Mouse (Mus musculus) CD4-positive, CD25-positive, alpha-beta regulatory T cell, adult 2 months (primary cell): ENCODE measurements around the gene Npr2.

ENCODE experiments used
- DNase-seq: peaks from one replicate; pipeline ENCODE4 v3.0.0-alpha.2; 2012; ENCODE audit warnings: low read depth, low spot score

Npr2 gene

GRCm38 (mm10) chr4:43672070-43672469 is 40.3 kb downstream of the Npr2 start:
- DNase-seq = peak; percentile 89

- no peak for DNase-seq
Observed at GRCm38 (mm10) chr4:43673703-43674102, 42.0 kb downstream of the Npr2 start.

DNA sequence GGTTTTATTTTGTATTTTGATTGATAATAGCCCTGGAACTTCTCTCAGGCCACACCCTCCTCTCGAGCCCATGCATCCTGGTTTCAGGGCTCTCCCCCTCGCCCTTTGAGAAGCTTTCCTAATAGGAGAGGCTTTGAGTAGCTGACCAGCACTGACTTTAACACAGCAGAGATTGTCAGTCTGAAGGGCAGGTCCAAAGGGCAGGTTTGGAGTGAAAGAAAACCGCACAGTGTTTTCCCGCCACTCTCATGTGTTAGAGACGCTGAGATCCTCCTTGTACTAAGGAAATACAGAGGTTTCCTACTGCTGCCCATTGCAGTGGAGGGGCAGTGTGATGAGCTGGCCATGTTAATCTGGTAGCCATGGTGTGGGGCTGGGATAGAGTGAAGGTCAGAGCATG is 43.2 kb downstream of the Npr2 start:
- DNase-seq = no peak

GRCm38 (mm10) chr4:43675608-43676007 is 43.9 kb downstream of the Npr2 start:
- no peak for DNase-seq

DNA sequence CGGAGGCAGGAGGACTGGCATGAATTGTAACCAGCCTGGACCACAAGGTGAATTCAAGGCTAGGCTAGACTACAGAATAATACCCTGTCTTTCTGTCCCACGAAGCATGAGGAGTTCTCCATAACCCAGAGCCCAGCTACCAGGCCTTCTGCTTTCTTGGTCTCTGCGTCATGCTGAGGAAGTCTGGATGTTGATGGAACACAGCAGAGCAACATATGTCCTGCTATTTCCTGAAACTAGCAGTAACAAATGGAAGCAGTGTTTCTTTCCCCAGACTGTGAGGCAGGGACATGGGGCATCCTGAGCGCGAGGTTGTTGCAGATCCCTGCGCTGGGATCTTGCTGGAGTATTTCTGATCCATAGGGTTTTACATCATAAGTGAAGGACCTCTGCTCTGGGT is 46.8 kb downstream of the Npr2 start:
- DNase-seq = no peak

DNA sequence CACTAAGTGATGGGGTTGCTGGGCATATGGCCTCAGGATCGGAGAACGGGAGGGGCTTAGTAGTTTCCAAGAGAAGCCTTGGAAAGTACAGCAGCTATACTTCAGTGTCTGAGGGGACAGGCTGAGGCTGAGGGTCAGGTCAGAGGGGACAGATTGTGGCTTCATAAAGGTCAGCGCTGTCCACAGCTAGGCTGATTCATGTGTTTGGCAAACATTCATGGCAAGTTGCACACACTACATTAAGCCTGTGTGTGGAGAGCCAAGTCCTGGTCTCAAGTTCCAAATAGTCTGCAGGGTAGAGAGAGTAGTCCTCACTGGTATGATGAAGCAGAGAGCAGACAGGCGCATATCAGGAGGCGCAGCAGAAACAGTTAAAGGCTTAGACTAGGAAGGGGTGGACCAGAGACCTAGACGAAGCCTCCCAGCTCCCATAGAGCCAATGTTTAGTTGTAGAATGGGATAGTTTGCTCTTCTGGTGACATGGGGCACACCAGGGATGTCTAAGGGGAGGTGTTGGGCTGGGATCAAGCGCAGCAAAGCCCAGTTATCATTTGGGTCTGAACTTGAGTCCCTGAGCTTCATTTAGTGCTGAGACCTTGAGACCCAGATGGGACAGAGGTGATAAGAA is 47.8 kb downstream of the Npr2 start:
- no peak for DNase-seq

DNA sequence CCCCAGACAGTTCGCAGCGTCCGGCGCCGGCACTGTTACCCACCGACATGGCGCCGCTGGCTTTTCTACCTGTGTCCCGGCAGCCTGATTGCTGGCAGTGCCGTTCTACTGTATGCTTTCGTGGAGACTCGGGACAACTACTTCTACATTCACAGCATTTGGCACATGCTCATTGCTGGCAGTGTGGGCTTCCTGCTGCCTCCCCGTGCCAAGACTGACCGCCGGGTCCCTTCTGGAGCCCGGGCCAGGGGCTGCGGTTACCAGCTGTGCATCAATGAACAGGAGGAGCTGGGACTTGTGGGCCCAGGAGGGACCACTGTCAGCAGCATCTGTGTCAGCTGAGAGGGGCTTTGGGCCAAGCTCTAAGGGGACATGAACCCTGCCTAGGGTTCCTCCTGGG is 58.3 kb downstream of the Npr2 start:
- DNase-seq = no peak

DNA sequence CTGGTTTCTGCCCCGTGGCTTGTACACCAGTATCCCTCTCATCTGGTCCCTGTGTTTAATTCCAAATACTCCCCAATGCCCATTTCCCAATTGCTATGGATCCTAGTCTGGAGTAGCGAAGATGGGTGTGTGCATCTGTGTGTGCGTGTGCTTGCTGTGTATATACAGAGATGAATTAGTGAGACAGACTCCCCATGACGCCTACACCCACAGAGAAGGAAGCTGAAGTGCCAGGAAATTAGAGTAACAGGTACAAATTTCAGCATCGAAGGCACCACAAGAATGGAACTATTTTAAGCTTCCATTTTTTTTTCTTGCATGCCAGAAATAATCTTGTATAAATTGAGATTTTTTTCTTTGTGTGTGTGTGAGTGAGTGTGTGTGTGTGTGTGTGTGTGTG is 59.3 kb downstream of the Npr2 start:
- DNase-seq = no peak

DNA sequence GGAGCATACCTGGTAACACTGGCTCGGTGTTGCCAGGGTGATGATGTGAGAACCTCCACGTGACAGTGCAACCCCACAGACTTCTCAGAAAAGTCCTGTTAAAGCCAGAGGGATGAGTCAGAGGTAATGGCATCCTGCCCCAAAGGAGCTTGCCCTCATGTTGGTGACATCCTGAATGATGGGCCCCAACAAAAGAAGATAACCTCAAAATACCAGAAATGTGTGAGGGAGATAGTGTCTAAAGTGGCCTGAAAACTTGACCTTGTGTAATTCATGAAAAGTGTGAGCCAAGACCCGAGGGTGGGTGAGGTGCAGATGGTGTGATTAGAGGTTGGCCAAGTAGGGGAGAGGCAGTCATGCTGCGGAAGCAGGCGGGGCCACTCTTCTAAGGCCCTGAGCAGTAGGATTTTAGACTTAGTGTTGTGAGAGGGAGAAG is 62.1 kb downstream of the Npr2 start:
- no peak for DNase-seq

- DNase-seq = no peak
Observed at GRCm38 (mm10) chr4:43694439-43695248, 62.9 kb downstream of the Npr2 start.

DNA sequence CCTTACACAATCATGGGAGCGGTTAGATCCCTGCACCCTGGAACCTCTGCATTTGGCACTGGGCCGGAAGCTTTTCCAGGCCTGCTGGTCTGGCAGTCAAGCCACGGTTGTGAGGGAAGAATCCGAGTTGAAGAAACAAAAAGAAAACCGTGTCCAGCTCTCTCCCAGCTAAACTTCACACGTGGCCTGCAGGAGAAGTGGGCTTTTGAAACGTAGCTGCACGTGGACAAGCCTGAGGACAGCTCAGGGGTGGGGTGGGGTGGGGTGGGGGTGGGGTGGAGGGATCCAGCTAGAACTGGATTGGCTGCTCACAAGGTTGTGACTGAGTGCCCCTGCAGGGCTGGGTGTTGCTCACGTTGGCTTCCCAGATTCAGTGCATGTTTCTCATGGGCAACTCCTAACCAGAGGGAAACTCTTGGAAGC is 63.5 kb downstream of the Npr2 start:
- DNase-seq = no peak

DNA sequence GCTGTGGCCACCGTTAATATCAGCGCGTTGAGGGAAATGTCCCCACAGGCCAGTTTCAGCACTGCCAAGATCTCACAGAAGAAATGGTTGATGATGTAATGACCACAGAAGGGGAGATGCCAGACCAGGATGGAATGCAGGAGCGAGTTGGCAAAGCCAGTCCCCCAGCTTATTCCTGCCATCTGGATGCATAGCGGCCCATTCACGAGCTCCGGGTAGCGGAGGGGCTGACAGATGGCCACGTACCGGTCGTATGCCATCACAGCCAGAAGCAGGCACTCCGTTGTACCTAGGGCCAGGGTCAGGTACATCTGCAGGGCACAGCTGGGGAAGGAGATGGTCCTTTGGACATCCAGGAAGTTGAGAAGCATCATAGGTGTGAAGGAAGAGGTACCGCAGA is 64.8 kb downstream of the Npr2 start:
- DNase-seq = no peak

DNA sequence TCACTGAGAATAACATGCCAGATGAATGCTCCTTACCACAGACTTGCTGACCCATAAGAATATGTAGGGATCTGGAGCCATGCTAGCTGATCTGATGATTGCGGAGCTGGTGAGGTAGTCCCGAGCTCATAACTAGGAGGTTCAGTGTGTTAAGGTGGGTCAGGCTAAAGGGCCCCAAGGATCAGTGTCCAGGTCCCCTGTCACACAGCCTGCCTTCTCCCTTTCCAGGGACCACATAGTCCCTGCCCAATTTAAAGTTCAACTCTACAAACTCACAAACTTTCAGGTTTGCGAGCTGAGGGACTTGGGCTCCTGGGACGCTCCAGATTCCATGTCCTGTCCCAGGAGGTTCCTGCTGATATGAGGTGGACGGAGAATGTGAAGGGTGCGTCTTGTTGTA is 69.0 kb downstream of the Npr2 start, which contains the start of gene Olfr70:
TSS of gene Olfr70 (minus strand) at position 101 of the 400 bp plus-strand sequence.
- DNase-seq = no peak
